In genomic region chr19:6240725-6241124, GRCm38 (mm10) we compare ENCODE assay signal across 9 mouse cellular contexts. TPM values are rescaled to one million over a fixed set of nuclear protein-coding genes. Genes with fewer than 3 reads are reported as not detected.
DNase-seq lines count a peak whose midpoint lies in the region; ATAC-seq lines count a peak whose summit lies in the region.
"Had no signal": no experiment of that assay in that cellular context is flagged by ENCODE, and none has a peak within 500 bp of the region (broad histone marks: within the 10 kb centered on the region; RNA-seq: fewer than 3 reads in every experiment).

No protein-coding gene starts in this region.

- peak overlapping the region; percentile 8; the same call in 1 of the 2 replicates for H3K9ac ChIP-seq in kidney, embryonic 14.5 days (ENCODE audit: low read depth, low read length)
- H3K9ac ChIP-seq in hindbrain, embryonic 16.5 days (ENCODE audit: low read depth, low read length) = no peak overlapping the region; the same call in 1 of the 2 replicates
- H3K9ac ChIP-seq in midbrain, embryonic 16.5 days (ENCODE audit: low read depth, low read length) = no peak overlapping the region

- H3K36me3 ChIP-seq in kidney, embryonic 14.5 days (ENCODE audit: control insufficient read depth, insufficient read depth, low read length) = peaks cover 14% of the 10 kb centered on the region
- H3K36me3 ChIP-seq in hindbrain, embryonic 16.5 days (ENCODE audit: control insufficient read depth, insufficient read depth, low read length) = peaks cover 6% of the 10 kb centered on the region
- no peaks in the 10 kb centered on the region; the same call in 1 of the 2 replicates for H3K36me3 ChIP-seq in midbrain, embryonic 16.5 days (ENCODE audit: control insufficient read depth, insufficient read depth, low read length)

- no peak for DNase-seq in kidney, postnatal 14 days
- no peak for DNase-seq in spleen, postnatal 36 days (ENCODE audit: low spot score in 2 of 2)
- no peak for DNase-seq in Muller cell, postnatal 12 days (ENCODE audit: inconsistent ontology term)
- DNase-seq in layer of hippocampus, postnatal 25 days (ENCODE audit: extremely low spot score in 1 of 2, low spot score in 1 of 2) = no peak

- 35% methylated on average over 5 of the region's 5 CpGs for WGBS in kidney, embryonic 14.5 days
- 37% methylated on average over 5 of the region's 5 CpGs for WGBS in hindbrain, embryonic 16.5 days
- 34% methylated on average over 5 of the region's 5 CpGs for WGBS in midbrain, embryonic 16.5 days

- H3K4me1 ChIP-seq in kidney, embryonic 14.5 days (ENCODE audit: control insufficient read depth, insufficient read depth, low read length) = peaks cover 14% of the 10 kb centered on the region
- H3K4me1 ChIP-seq in brown adipose tissue, adult 24 weeks (ENCODE audit: control insufficient read depth, insufficient read depth, insufficient read length, low read length) = peaks cover 10% of the 10 kb centered on the region
- H3K4me1 ChIP-seq in hindbrain, embryonic 16.5 days (ENCODE audit: control insufficient read depth, insufficient read depth, low read depth, low read length) = peaks cover 15% of the 10 kb centered on the region
- H3K4me1 ChIP-seq in midbrain, embryonic 16.5 days (ENCODE audit: control insufficient read depth, insufficient read depth, low read length) = peaks cover 17% of the 10 kb centered on the region

- H3K4me3 ChIP-seq in kidney, embryonic 14.5 days (ENCODE audit: low read length) = peak overlapping the region; percentile 82
- H3K4me3 ChIP-seq in brown adipose tissue, adult 24 weeks (ENCODE audit: insufficient read depth, low read depth, low read length) = no peak overlapping the region; the same call in 1 of the 2 replicates
- H3K4me3 ChIP-seq in hindbrain, embryonic 16.5 days (ENCODE audit: low read length) = peak overlapping the region; percentile 94
- H3K4me3 ChIP-seq in midbrain, embryonic 16.5 days (ENCODE audit: low read depth, low read length) = no peak overlapping the region

- H3K27ac ChIP-seq in kidney, embryonic 14.5 days (ENCODE audit: low read depth, low read length) = peak overlapping the region; percentile 9; the same call in 1 of the 2 replicates
- H3K27ac ChIP-seq in brown adipose tissue, adult 24 weeks (replicated peaks; ENCODE audit: low read depth, low read length) = peak overlapping the region; percentile 15; the same call in 1 of the 2 replicates
- no peak overlapping the region for H3K27ac ChIP-seq in hindbrain, embryonic 16.5 days (ENCODE audit: low read depth, low read length)
- no peak overlapping the region for H3K27ac ChIP-seq in midbrain, embryonic 16.5 days (ENCODE audit: low read length)

- no peaks in the 10 kb centered on the region for H3K9me3 ChIP-seq in kidney, embryonic 14.5 days (ENCODE audit: control insufficient read depth, low read length)
- no peaks in the 10 kb centered on the region for H3K9me3 ChIP-seq in hindbrain, embryonic 16.5 days (ENCODE audit: control insufficient read depth, low read length)
- H3K9me3 ChIP-seq in midbrain, embryonic 16.5 days (replicated peaks; ENCODE audit: control insufficient read depth, low read length, poor library complexity, severe bottlenecking) = no peaks in the 10 kb centered on the region

- no peaks in the 10 kb centered on the region for H3K27me3 ChIP-seq in kidney, embryonic 14.5 days (ENCODE audit: control insufficient read depth, insufficient read depth, low read length)
- no peaks in the 10 kb centered on the region for H3K27me3 ChIP-seq in hindbrain, embryonic 16.5 days (replicated peaks; ENCODE audit: control insufficient read depth, insufficient read depth, low read length)
- H3K27me3 ChIP-seq in midbrain, embryonic 16.5 days (ENCODE audit: control insufficient read depth, insufficient read depth, low read depth, low read length) = no peaks in the 10 kb centered on the region

- peak overlapping the region; percentile 17; the same call in 1 of the 2 replicates for H3K4me2 ChIP-seq in kidney, embryonic 14.5 days (replicated peaks; ENCODE audit: low read depth, low read length)
- H3K4me2 ChIP-seq in hindbrain, embryonic 16.5 days (ENCODE audit: low read length) = peak overlapping the region; percentile 38
- peak overlapping the region; percentile 21; the same call in 1 of the 2 replicates for H3K4me2 ChIP-seq in midbrain, embryonic 16.5 days (ENCODE audit: low read length)

- ATAC-seq in kidney, embryonic 14.5 days (ENCODE audit: low FRiP score, low TSS enrichment) = no peak
- no peak for ATAC-seq in hindbrain, embryonic 16.5 days
- ATAC-seq in midbrain, embryonic 16.5 days = no peak

RNA-seq across cellular contexts. Expression of gene Atg2a, which starts 0.7 kb away (rescaled TPM):
- 7.2 and 12.4 TPM in 2 replicates for polyA plus RNA-seq in kidney, embryonic 14.5 days (2014; fragmentation: Nextera tagmentation; extraction: Ambion mirVana)
- polyA plus RNA-seq in brown adipose tissue, adult 24 weeks (2012; ENCODE audit: insufficient read depth, insufficient read length, missing spikeins) = 9.6 and 9.9 TPM in 2 replicates
- polyA plus RNA-seq in hindbrain, embryonic 16.5 days (2015; fragmentation: Nextera tagmentation; extraction: Ambion mirVana) = 11.7 and 16.7 TPM in 2 replicates
- polyA plus RNA-seq in midbrain, embryonic 16.5 days (2015; fragmentation: Nextera tagmentation; extraction: Ambion mirVana) = 12.9 and 15.5 TPM in 2 replicates
- 10 to 100 TPM; 31.1 to 38.3 TPM for total RNA-seq in layer of hippocampus, postnatal 25 days (2021)

RNA-seq across cellular contexts. Expression of gene Ppp2r5b, which starts 5.1 kb away (rescaled TPM):
- 16.4 and 19.7 TPM in 2 replicates for polyA plus RNA-seq in kidney, embryonic 14.5 days (2014; fragmentation: Nextera tagmentation; extraction: Ambion mirVana)
- 33.0 and 41.3 TPM in 2 replicates for polyA plus RNA-seq in brown adipose tissue, adult 24 weeks (2012; ENCODE audit: insufficient read depth, insufficient read length, missing spikeins)
- 161 and 167 TPM in 2 replicates for polyA plus RNA-seq in hindbrain, embryonic 16.5 days (2015; fragmentation: Nextera tagmentation; extraction: Ambion mirVana)
- polyA plus RNA-seq in midbrain, embryonic 16.5 days (2015; fragmentation: Nextera tagmentation; extraction: Ambion mirVana) = 149 and 165 TPM in 2 replicates
- total RNA-seq in layer of hippocampus, postnatal 25 days (2021) = 100 to 1,000 TPM; 137 to 146 TPM

RNA-seq across cellular contexts. Expression of gene Gpha2, which starts 14.5 kb away (rescaled TPM):
- polyA plus RNA-seq in kidney, embryonic 14.5 days (2014; fragmentation: Nextera tagmentation; extraction: Ambion mirVana) = 0.93 TPM in 1 of 2 replicates, not detected in the other
- polyA plus RNA-seq in brown adipose tissue, adult 24 weeks (2012; ENCODE audit: insufficient read depth, insufficient read length, missing spikeins) = not detected in 2 replicates
- not detected in 2 replicates for polyA plus RNA-seq in hindbrain, embryonic 16.5 days (2015; fragmentation: Nextera tagmentation; extraction: Ambion mirVana)
- not detected in 2 replicates for polyA plus RNA-seq in midbrain, embryonic 16.5 days (2015; fragmentation: Nextera tagmentation; extraction: Ambion mirVana)
- not detected for total RNA-seq in layer of hippocampus, postnatal 25 days (2021)

RNA-seq across cellular contexts. Expression of gene Ehd1, which starts 35.8 kb away (rescaled TPM):
- polyA plus RNA-seq in kidney, embryonic 14.5 days (2014; fragmentation: Nextera tagmentation; extraction: Ambion mirVana) = 38.3 and 46.0 TPM in 2 replicates
- polyA plus RNA-seq in brown adipose tissue, adult 24 weeks (2012; ENCODE audit: insufficient read depth, insufficient read length, missing spikeins) = 39.6 and 42.8 TPM in 2 replicates
- polyA plus RNA-seq in hindbrain, embryonic 16.5 days (2015; fragmentation: Nextera tagmentation; extraction: Ambion mirVana) = 105 and 113 TPM in 2 replicates
- polyA plus RNA-seq in midbrain, embryonic 16.5 days (2015; fragmentation: Nextera tagmentation; extraction: Ambion mirVana) = 99.6 and 103 TPM in 2 replicates
- 10 to 100 TPM; 84.9 to 88.6 TPM for total RNA-seq in layer of hippocampus, postnatal 25 days (2021)

RNA-seq across cellular contexts. Expression of gene Majin, which starts 56.5 kb away (rescaled TPM):
- not detected in 2 replicates for polyA plus RNA-seq in kidney, embryonic 14.5 days (2014; fragmentation: Nextera tagmentation; extraction: Ambion mirVana)
- polyA plus RNA-seq in brown adipose tissue, adult 24 weeks (2012; ENCODE audit: insufficient read depth, insufficient read length, missing spikeins) = not detected in 2 replicates
- 0.10 TPM in 1 of 2 replicates, not detected in the other for polyA plus RNA-seq in hindbrain, embryonic 16.5 days (2015; fragmentation: Nextera tagmentation; extraction: Ambion mirVana)
- not detected in 2 replicates for polyA plus RNA-seq in midbrain, embryonic 16.5 days (2015; fragmentation: Nextera tagmentation; extraction: Ambion mirVana)
- total RNA-seq in layer of hippocampus, postnatal 25 days (2021) = not detected
- polyA plus RNA-seq: limb, embryonic 11.5 days had no signal

Comparison
In these comparisons a context has a peak if more than half of its experiments do, and no peak if none do; other contexts are left out.
1. H3K27ac ChIP-seq: peak in kidney, embryonic 14.5 days (single experiment) and brown adipose tissue, adult 24 weeks (single experiment); none in hindbrain, embryonic 16.5 days (single experiment) and midbrain, embryonic 16.5 days (single experiment).
2. H3K4me3 ChIP-seq: peak in kidney, embryonic 14.5 days (single experiment) and hindbrain, embryonic 16.5 days (single experiment); none in brown adipose tissue, adult 24 weeks (single experiment) and midbrain, embryonic 16.5 days (single experiment).
3. Peak in every context shown above with its lines, with median percentiles within 50 percentile points of each other: H3K4me2 ChIP-seq.